10 mouse cellular contexts compared by ENCODE assay signal in the genomic region with DNA sequence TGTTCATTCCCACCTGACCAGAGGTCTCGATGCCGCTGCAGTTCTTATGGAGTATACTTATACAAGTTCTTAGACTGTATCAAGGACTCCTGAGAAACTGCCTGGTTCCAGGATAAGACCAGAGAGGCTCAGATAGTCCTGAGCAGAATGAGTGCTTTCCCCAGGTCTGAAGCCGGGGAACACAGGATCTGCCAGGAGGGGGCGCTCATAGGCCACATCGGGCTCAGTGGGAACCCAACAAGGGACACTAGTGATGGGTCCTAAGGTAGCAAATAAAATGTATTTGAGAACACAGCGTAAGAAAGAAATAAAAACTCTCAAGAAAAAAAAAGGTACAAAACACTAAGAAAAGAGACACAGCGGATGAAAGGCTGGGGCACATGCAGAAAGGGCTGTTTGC.
DNase-seq lines count a peak whose midpoint lies in the region; ATAC-seq and TF ChIP-seq lines count a peak whose summit lies in the region.
"Had no signal": no experiment of that assay in that cellular context is flagged by ENCODE, and none has a peak within 500 bp of the region (broad histone marks: within the 10 kb centered on the region; RNA-seq: fewer than 3 reads in every experiment).

No protein-coding gene starts in this region.

- peak; percentile 63 for DNase-seq in intestine, embryonic 14.5 days (ENCODE audit: low spot score)
- DNase-seq in ZHBTc4 (ENCODE audit: low read depth, low spot score), result peak; percentile 40
- peak; percentile 74 to 84 for DNase-seq in cerebellum, postnatal 4 days (ENCODE audit: low spot score in 2 of 2)
- peak; percentile 60 to 63 for DNase-seq in kidney, postnatal 4 days
- no peak for DNase-seq in lung, postnatal 0 days (ENCODE audit: low spot score)
- DNase-seq in urinary bladder, postnatal 14 days (ENCODE audit: low spot score), result peak; percentile 30

- ATAC-seq in intestine, embryonic 14.5 days (replicated peaks; ENCODE audit: low FRiP score, low TSS enrichment, low read depth), result no peak
- no peak for ATAC-seq in intestine, embryonic 15.5 days
- no peak for ATAC-seq in lung, postnatal 0 days
- no peak for ATAC-seq in megakaryocyte, adult 5-6 weeks (ENCODE audit: poor library complexity, severe bottlenecking)
- ATAC-seq: Patski had no signal

- H3K36me3 ChIP-seq in intestine, embryonic 14.5 days (ENCODE audit: control insufficient read depth, insufficient read depth, low read length), result no peaks in the 10 kb centered on the region
- no peaks in the 10 kb centered on the region for H3K36me3 ChIP-seq in intestine, embryonic 15.5 days
- H3K36me3 ChIP-seq in lung, postnatal 0 days (ENCODE audit: insufficient read depth, low read length), result no peaks in the 10 kb centered on the region

- no peak for TF ChIP-seq EP300 in lung, postnatal 0 days (IDR thresholded peaks at IDR 0.05)

- H3K4me3 ChIP-seq in intestine, embryonic 14.5 days (ENCODE audit: low read depth, low read length), result no peak overlapping the region
- no peak overlapping the region for H3K4me3 ChIP-seq in intestine, embryonic 15.5 days (replicated peaks)
- H3K4me3 ChIP-seq in lung, postnatal 0 days (ENCODE audit: low read depth, low read length), result no peak overlapping the region

- WGBS in intestine, embryonic 14.5 days, result 50% methylated on average over 7 of the region's 7 CpGs
- WGBS in intestine, embryonic 15.5 days, result 41% methylated on average over 7 of the region's 7 CpGs
- WGBS in lung, postnatal 0 days, result 43% methylated on average over 7 of the region's 7 CpGs

- H3K9me3 ChIP-seq in intestine, embryonic 14.5 days (ENCODE audit: control insufficient read depth, low read length), result no peaks in the 10 kb centered on the region
- H3K9me3 ChIP-seq in intestine, embryonic 15.5 days, result no peaks in the 10 kb centered on the region
- no peaks in the 10 kb centered on the region for H3K9me3 ChIP-seq in lung, postnatal 0 days (ENCODE audit: low read length)

- no peaks in the 10 kb centered on the region for H3K4me1 ChIP-seq in intestine, embryonic 14.5 days (replicated peaks; ENCODE audit: control insufficient read depth, insufficient read depth, low read length)
- H3K4me1 ChIP-seq in intestine, embryonic 15.5 days (replicated peaks), result no peaks in the 10 kb centered on the region
- no peaks in the 10 kb centered on the region for H3K4me1 ChIP-seq in lung, postnatal 0 days (ENCODE audit: insufficient read depth, low read depth, low read length)

- no peak overlapping the region for H3K27ac ChIP-seq in intestine, embryonic 14.5 days (ENCODE audit: low read depth)
- H3K27ac ChIP-seq in intestine, embryonic 15.5 days, result no peak overlapping the region
- H3K27ac ChIP-seq in lung, postnatal 0 days (ENCODE audit: low read length), result no peak overlapping the region
- H3K27ac ChIP-seq: macrophage had no signal

- H3K9ac ChIP-seq in intestine, embryonic 14.5 days (ENCODE audit: low read length), result no peak overlapping the region
- H3K9ac ChIP-seq in intestine, embryonic 15.5 days, result no peak overlapping the region
- H3K9ac ChIP-seq in lung, postnatal 0 days (replicated peaks; ENCODE audit: low read depth), result no peak overlapping the region

- no peak overlapping the region for H3K4me2 ChIP-seq in intestine, embryonic 14.5 days (ENCODE audit: low read length)
- no peak overlapping the region for H3K4me2 ChIP-seq in intestine, embryonic 15.5 days (replicated peaks)
- H3K4me2 ChIP-seq in lung, postnatal 0 days (replicated peaks; ENCODE audit: low read depth, low read length), result no peak overlapping the region

- H3K27me3 ChIP-seq in intestine, embryonic 14.5 days (replicated peaks; ENCODE audit: control insufficient read depth, insufficient read depth, low read length), result no peaks in the 10 kb centered on the region
- no peaks in the 10 kb centered on the region for H3K27me3 ChIP-seq in intestine, embryonic 15.5 days (replicated peaks)
- H3K27me3 ChIP-seq in lung, postnatal 0 days (replicated peaks; ENCODE audit: insufficient read depth, low read length), result no peaks in the 10 kb centered on the region

- TF ChIP-seq CTCF in lung, postnatal 0 days (IDR thresholded peaks at IDR 0.05), result peak; percentile 37
